Comparison of ENCODE assay signal across 9 mouse cellular contexts in genomic region chr11:19931569-19932230, GRCm38 (mm10).
"Had no signal": no experiment of that assay in that cellular context is flagged by ENCODE, and none has a peak within 500 bp of the region (broad histone marks: within the 10 kb centered on the region; RNA-seq: fewer than 3 reads in every experiment).

No protein-coding gene starts in this region.

- DNase-seq: lung, adult 18-20 months; lung, embryonic 14.5 days; lung, postnatal 10 days; lung, postnatal 4 days; midbrain, embryonic 14.5 days; right cerebral cortex, postnatal 14 days; thymus, adult 2 months; thymus, postnatal 25 days; thymus, postnatal 4 days had no signal
